Mouse (Mus musculus) intestine, postnatal 0 days (tissue): ENCODE measurements at regions not wholly inside any gene's neighbourhood (a gene's known extent, or its start where the extent isn't known, plus 50 kb on each side); places are given as distances from the start of the nearest gene placed in this dataset.

Source experiments
- ATAC-seq: fragments of 200-750 bp; cut with Nextera tagmentation; 2 replicates; pipeline ENCODE4 v1.8.0; 2017; ENCODE audit warnings: mild to moderate bottlenecking, moderate TSS enrichment, moderate library complexity
- H3K27ac ChIP-seq: fragments of 300-500 bp; sonication (generic); 2 replicates; pipeline ENCODE4 v1.5.1; 2014; ENCODE audit warnings: mild to moderate bottlenecking, low read depth, low read length, moderate library complexity
- H3K27me3 ChIP-seq: fragments of 300-500 bp; sonication (generic); replicated peaks from 2 replicates; pipeline ENCODE4 v1.6.1; 2014; ENCODE audit warnings: low read length, mixed read lengths; ENCODE audit not compliant: control insufficient read depth, insufficient read depth
- H3K36me3 ChIP-seq: fragments of 300-500 bp; sonication (generic); 2 replicates; pipeline ENCODE4 v1.6.1; 2014; ENCODE audit warnings: mild to moderate bottlenecking, moderate library complexity; ENCODE audit not compliant: control insufficient read depth, insufficient read depth
- H3K4me1 ChIP-seq: fragments of 300-500 bp; sonication (generic); replicated peaks from 2 replicates; pipeline ENCODE4 v1.6.1; 2014; ENCODE audit warnings: antibody characterized with exemption, low read length, mixed read lengths; ENCODE audit not compliant: control insufficient read depth, insufficient read depth
- H3K4me2 ChIP-seq: fragments of 300-500 bp; sonication (generic); replicated peaks from 2 replicates; pipeline ENCODE4 v1.6.1; 2014; ENCODE audit warnings: low read depth, mild to moderate bottlenecking, moderate library complexity
- H3K4me3 ChIP-seq: fragments of 300-500 bp; sonication (generic); 2 replicates; pipeline ENCODE4 v1.5.1; 2014; ENCODE audit warnings: low read depth, low read length
- H3K9ac ChIP-seq: fragments of 300-500 bp; sonication (generic); 2 replicates; pipeline ENCODE4 v1.6.1; 2014; ENCODE audit warnings: mild to moderate bottlenecking, low read depth, low read length
- H3K9me3 ChIP-seq: fragments of 300-500 bp; sonication (generic); 2 replicates; pipeline ENCODE4 v1.6.1; 2016; ENCODE audit warnings: mixed run types; ENCODE audit not compliant: control insufficient read depth
- CTCF ChIP-seq: sonication (generic); IDR thresholded peaks from 2 replicates; pipeline ENCODE4 v1.5.1; 2016; ENCODE audit warnings: low read depth, mild to moderate bottlenecking, control low read depth, antibody characterized with exemption, moderate library complexity
- WGBS: fragments of 180-500 bp; shearing (Covaris S2); extraction: QIAGEN DNeasy Blood & Tissue Kit; methylation state at CpG from one replicate; pipeline ENCODE4 v1.1.7; 2014; 5-methylcytosine and 5-hydroxymethylcytosine counted together

- Histone ChIP-seq H3K4me2 (peak overlapping the region; percentile 43), H3K27me3 (no peaks in the 10 kb centered on the region), H3K4me3 (no peak overlapping the region), H3K9ac (no peak overlapping the region), H3K36me3 (no peaks in the 10 kb centered on the region), H3K27ac (no peak overlapping the region), H3K9me3 (no peaks in the 10 kb centered on the region), H3K4me1 (no peaks in the 10 kb centered on the region)
- no peak for TF ChIP-seq CTCF
- peak; percentile 77 for ATAC-seq
- 33% methylated on average over 8 of the region's 8 CpGs for WGBS
These were observed 546.6 kb downstream of the Slc16a7 start for GRCm38 (mm10) chr10:124842546-124843113.

- WGBS: 74% methylated on average over 4 of the region's 4 CpGs
- ATAC-seq: no peak
These were observed 555.3 kb downstream of the Slc16a7 start for GRCm38 (mm10) chr10:124833930-124834329.

GRCm38 (mm10) chr10:124803997-124804614, 585.2 kb downstream of the Slc16a7 start:
- Histone ChIP-seq H3K9me3 (no peaks in the 10 kb centered on the region), H3K27me3 (no peaks in the 10 kb centered on the region), H3K4me1 (no peaks in the 10 kb centered on the region), H3K4me3 (no peak overlapping the region), H3K36me3 (no peaks in the 10 kb centered on the region), H3K9ac (no peak overlapping the region), H3K27ac (no peak overlapping the region), H3K4me2 (no peak overlapping the region)
- TF ChIP-seq CTCF: no peak
- no peak for ATAC-seq
- 71% methylated on average over 3 of the region's 3 CpGs for WGBS

More at GRCm38 (mm10) chr10:124833930-124834329, 555.3 kb downstream of the Slc16a7 start:
- H3K4me1 ChIP-seq: no peaks in the 10 kb centered on the region
- no peak for TF ChIP-seq CTCF
- no peak overlapping the region for H3K9ac ChIP-seq
- no peak overlapping the region for H3K4me2 ChIP-seq
- H3K27ac ChIP-seq: no peak overlapping the region
- no peaks in the 10 kb centered on the region for H3K36me3 ChIP-seq
- no peaks in the 10 kb centered on the region for H3K27me3 ChIP-seq
- no peak overlapping the region for H3K4me3 ChIP-seq
- no peaks in the 10 kb centered on the region for H3K9me3 ChIP-seq
